Mouse (Mus musculus) heart, adult 11 months (tissue): ENCODE data around the gene Cenpb.

Experiments used
- DNase-seq: peaks from one replicate; pipeline ENCODE4 v3.0.0; 2022

Cenpb gene

DNA sequence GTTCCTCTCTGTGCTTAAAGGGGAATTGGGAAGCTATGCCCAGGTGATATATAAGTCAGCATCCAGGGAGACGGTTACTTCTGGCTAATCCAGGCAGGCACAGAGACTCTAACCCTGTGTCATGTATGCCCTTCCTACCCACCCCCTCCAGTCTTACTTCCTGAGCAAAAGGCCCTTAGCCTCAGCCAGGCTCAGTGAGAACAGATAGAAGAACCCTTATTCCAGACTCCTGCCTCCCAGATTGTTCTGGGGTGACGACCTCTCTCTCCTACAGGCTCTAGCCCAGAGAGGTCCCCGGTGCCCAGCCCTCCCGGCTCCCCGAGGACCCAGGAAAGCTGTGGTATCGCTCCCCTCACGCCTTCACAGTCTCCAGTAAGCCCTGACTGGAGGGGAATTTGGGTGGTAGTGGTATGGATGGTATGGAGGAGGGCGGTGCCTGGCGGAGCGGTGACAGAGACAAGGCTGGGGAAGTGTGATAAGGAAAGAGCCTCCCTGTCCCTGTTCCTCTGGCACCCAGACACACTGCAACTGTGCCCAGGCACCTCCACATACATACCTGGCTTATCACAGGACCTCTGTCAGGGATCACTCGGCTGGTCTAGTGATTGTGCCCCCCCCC, 44.2 kb downstream of the Cenpb start:
- DNase-seq, result peak; percentile 88

DNA sequence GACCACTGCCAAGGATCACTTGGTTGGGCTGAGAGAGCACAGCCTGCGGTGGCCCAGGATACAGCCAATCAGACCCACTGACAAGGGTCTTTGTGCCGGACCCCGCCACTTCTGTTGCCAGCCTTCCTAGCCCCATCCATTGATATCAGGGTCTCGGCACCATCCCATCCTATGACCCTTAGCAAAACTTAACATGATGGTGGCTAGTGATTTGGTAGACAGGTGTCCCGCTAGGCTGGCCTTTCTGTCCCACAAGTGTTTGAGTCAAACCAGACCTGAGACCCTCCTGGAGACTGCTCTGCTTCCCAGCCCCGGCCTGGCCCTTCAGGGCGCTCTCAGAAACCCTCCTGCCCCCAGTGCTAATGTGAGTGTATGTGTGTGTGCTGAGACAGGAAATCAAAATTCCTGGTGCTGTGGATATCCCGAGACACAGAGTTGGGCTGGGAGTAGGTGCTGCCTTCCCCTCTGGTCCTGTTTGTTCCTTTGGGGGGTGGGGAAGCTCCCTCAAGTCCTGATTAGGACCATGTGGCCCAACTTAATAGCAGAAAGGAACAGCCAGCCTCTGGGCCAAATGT, 45.0 kb downstream of the Cenpb start:
- peak; percentile 94 for DNase-seq

DNA sequence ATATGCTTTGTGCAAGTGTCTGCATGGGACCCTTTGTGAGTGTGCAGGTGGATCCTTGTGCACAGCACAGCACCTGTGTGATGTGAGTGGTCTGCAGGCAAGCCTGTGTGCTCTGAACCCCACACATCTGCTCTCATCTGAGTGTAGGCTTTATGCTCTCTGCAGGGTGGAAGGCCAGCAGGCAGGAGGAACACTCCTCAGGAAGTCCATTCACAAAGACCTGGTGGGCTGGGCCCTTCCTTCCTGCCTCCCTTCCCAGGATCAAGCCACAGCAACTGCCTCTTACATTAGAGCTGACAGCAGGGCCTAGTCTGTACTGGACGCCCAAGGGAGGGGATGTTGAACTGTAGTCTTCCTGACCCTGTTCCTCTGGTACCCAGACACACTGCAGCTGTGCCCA, 45.5 kb downstream of the Cenpb start:
- DNase-seq, result peak; percentile 99

DNA sequence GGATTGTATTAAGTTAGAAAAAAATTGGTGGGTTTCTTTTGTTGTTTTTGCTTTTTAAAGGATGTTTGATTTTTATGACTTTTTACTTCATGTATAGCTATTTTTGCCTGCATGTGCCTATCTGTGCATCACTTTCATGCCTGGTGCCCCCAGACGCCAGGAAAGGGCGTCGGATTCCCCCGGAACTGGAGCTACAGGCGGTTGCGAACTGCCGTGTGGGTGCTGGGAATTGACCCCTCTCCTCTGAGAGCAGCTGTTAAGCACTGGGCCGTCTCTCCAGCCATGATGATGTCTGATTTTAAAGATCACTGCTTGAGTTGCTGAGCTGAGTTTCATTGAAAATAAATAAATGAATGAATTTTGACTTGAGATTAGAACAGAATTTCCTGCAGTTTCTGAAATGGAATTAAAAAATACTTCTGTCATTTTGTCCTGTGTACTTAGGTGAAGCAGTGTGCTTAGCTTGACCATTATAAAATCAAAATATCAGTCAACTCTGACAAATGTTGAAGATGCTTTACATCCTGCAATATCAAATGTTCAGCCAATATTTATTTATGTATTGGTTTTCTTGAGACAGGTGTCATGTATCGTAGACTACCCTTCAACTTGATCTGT, 46.8 kb downstream of the Cenpb start, which contains the start of gene Gm11037:
Gene Gm11037, plus strand, starts transcription at position 568 of the 618 bp plus-strand sequence.
- peak; percentile 85 for DNase-seq

DNA sequence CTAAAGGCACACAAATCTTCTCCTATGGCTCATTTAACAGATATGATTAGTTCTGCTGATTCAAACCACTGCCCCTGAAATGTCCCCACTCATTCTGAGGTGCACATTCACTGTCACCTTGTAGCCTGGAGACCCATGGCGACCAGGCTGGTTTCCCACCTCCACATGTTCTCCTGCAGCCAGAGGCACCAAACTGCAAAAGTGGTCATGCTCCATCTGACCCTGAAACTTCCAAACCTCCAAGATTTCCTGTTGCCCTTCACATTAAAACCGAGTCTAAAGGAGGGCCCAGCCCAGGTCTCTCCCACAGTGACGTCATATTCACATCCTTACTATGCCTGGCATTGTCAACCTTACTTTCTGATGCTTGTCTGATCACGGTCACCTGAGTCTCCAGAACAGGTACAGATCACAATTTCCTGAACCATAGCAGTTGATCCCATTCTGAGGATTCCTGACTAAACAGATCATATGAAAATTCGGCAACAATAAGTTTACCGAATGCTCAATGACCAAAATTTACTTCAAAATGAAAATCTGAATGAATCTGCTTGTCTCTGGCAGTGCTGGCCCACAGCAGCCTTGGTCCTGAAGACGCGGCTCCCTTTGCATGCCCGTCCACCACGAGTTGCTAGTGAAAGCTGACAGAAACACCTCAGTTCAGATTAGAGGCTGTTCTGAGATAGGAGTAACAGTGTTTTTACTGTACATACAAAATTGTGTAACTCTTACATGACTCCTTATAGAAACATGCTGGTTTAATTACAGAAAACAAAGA, 47.6 kb downstream of the Cenpb start:
- DNase-seq, result peak; percentile 80

DNA sequence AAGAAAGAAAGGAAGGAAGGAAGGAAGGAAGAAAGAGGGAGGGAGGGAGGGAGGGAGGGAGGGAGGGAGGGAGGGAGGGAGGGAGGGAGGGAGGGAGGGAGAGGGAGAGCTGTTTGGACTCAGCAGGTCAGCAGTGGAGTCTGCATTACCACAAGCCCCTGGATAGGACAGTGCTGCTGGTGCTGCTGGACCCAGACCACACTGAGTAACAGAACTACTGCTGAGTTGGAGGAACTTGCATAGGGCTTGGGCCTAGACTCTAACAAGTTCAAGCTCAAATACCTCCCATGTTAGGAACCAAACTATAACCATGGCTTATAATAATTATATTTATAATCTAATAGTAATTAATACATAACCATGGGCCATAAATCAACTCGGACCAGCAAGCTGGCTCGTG, 49.0 kb downstream of the Cenpb start:
- DNase-seq, result peak; percentile 75

DNA sequence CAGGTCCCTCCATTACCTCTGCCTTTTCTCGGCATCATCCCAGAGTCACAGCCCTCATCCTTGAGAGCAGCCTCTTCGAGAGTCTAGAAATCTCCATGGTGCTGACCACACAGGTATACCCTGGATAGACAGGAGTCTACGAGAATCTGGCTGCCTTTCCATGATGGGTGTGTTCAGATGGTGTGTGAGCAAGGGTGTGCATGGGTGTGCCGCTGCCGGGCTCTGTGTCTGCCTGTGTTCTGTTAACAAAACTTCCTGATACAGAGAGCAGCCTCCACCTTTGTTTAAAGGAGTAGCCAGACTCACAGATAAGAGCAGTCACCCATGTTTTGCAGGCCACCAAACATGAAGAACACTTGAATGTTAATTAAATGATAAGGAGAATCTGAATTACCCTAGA, 50.0 kb downstream of the Cenpb start:
- DNase-seq, result peak; percentile 97

DNA sequence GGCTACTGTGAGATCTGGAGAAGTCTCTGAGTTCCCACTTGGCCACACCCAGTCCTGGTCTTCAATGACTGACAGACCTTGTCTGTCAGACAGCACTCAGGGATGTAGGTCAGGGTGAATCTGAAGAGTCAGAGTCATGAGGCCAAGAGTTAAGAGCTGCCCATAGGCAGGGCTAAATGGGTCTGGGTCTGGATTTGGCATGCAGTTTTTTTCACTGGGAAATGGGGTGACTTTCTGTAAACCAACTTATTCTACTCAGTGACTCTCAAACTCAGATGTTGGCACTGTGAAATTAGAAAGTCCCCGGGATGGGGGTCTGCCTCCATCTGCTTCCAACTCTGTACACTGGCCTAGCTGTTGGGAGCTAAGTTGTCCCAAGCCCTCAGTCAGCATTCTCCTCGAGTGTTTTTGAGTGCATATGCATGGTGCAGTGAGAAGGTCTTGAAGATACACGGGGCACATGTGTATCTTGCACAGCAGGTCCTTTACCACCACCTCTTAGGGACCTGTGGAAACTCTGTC, 51.2 kb downstream of the Cenpb start:
- DNase-seq, result peak; percentile 78

DNA sequence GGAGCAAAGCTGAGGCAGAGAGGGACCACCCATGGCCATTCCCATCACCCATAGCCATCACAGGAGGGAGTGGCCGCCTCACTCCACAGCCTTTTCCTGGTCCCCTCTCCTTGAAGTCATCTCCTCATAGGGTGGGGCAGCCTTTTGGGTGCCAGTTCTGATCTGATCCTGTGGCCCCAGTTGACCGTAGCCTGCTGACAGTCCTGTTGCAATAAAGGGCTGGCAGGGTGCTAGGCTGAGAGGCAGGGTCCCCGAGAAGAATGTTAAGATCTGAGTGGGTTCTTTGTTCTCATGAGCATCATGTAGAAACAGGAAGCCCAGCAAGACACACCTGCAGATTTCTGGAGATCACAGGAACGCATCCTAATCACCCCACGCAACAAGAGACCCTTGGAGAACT, 51.7 kb downstream of the Cenpb start:
- DNase-seq, result peak; percentile 98

DNA sequence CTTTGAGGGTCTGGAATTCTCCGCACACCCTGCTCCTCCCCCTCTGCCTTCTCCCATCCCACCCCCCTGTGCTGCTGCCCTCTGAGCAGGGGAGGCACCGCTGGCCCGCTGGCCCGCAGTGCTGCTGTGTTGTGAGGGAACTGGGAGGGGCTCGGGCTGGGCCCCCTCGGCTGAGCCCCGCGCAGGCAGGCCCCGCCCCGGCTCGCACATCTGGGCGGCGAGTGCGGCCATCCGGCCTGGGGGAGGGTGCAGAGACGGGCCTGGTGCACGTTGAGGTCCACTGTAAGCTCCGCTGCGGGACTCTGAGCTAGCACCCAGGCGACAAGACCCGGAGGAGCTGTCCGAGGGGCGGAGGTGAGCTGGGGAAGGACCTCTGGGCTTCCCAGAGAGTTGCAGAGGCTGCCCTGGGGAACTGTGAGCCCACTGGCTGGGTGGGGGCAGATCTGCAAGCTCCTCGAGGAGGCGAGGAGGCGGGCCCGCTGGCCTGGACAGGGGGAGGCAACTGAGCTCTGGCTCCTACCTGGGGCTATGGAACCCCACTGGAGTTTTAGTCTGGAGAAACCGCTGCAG, 52.6 kb downstream of the Cenpb start, which contains the start of gene Hspa12b:
Gene Hspa12b, plus strand, starts transcription at position 120 of the 570 bp plus-strand sequence.
- peak; percentile 99 for DNase-seq

DNA sequence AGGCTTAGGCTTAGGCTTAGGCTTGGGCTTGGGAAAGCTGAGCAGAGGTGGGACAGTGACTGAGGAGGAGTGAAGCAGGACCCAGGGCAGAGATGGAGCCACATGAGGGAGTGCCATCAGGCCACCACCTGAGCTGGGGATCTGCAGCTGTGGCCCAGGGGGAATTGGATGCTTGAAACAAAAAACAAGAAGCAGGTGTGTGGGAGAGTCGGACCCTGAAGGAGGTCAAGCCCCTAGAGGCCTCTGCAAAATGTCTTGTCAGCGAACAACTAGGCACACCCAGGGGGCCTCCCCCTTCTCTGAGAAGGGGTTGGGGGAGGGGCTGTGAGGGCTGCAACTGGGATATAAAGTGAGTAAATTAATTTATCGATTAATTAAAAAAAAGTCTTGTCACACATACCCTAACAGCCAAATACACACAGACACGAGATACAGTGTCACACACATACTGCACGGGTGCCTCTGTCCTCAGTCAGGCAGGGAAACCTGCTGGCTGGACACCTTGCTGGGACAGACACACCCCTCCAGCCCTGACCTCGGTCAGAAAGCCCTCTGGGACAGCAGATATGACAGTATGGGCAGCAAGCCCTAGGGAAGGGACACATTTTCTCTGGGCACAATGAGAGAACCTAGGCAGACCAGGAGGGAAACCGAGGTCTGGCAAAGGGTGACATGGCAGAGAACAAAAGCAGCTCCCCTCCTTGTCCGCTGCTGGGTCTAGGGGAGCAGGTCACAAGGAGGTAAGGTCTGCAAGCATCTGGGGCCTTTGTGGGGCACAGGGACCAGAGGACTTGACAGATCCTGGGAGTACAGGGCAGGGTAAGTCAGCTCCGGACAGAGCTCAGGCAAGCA, 53.7 kb downstream of the Cenpb start:
- DNase-seq, result peak; percentile 91
